Mouse (Mus musculus) C2C12 (cell line): ENCODE measurements around the gene Lmod2.

Source experiments
- CEBPB ChIP-seq: IDR thresholded peaks from one replicate; pipeline ENCODE4 v1.6.1; 2011; ENCODE audit warnings: low read depth, mild to moderate bottlenecking, control low read depth, moderate library complexity
- CTCF ChIP-seq: IDR thresholded peaks from one replicate; pipeline ENCODE4 v1.5.1; 2011; ENCODE audit not compliant: control insufficient read depth, insufficient read depth, insufficient read length

DNA sequence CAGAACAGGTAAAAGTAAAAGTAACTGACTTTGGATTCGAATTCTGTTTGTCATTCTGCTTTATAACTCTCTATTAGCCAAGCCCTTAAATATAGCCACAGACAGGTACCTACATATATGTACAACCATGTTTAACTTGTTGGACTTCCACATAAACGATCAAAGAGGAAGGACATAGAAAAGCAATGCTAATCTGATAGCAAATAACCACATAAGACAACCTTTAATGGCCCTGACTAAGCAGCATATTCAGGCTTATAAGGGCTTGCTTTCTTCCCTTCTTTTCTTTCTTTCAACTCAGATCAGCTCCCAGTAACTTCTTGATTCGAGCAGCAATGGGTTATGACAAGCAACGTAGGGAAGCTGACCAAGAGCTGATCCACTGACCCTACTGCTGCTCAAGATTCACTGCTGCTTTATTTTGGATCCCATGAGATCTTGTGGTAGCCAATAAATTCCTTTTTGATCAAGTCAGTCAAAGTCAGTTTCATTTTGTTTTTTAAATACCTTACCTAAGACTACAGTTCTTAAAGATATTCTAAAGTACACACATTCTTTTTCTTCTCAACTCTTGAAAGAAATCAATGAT, 49.6 kb downstream of the Lmod2 start:
- TF ChIP-seq CEBPB (no peak), CTCF (no peak)
